Mouse (Mus musculus): ENCODE data around the gene Cep19. TPM values are rescaled to one million over a fixed set of nuclear protein-coding genes. Genes with fewer than 3 reads are reported as not detected.
"Not testable (repeated sequence)": the region's sequence is repeated elsewhere in the genome, so short reads cannot be mapped to it uniquely, and the experiment has no call there.

Gene Cep19
- polyA plus RNA-seq, 2 experiments, result 15.6 to 28.4 TPM

- H3K36me3 ChIP-seq (ENCODE audit: control insufficient read depth, insufficient read depth, low read length), result no peaks in the 10 kb centered on the region
- no peak overlapping the region for H3K4me2 ChIP-seq (replicated peaks; ENCODE audit: low read depth, low read length, severe bottlenecking)
- H3K27ac ChIP-seq (replicated peaks; ENCODE audit: low read depth, low read length), result no peak overlapping the region
- DNase-seq (ENCODE audit: low spot score) (no peak), ATAC-seq (ENCODE audit: low FRiP score, low read depth) (no peak)
- H3K9ac ChIP-seq (ENCODE audit: low read depth, low read length, severe bottlenecking), result no peak overlapping the region
- H3K4me3 ChIP-seq (replicated peaks; ENCODE audit: low read length), result no peak overlapping the region
- no peaks in the 10 kb centered on the region for H3K9me3 ChIP-seq (ENCODE audit: control insufficient read depth, low read length)
- no peaks in the 10 kb centered on the region for H3K27me3 ChIP-seq (ENCODE audit: control insufficient read depth, insufficient read depth, low read length)
- no peaks in the 10 kb centered on the region for H3K4me1 ChIP-seq (ENCODE audit: control insufficient read depth, insufficient read depth, low read length)
- WGBS, result 80% methylated on average over 1 of the region's 1 CpGs
- no peak for TF ChIP-seq POLR2A (IDR thresholded peaks at IDR 0.05; ENCODE audit: borderline replicate concordance, extremely low read depth, insufficient read depth, insufficient read length)
Observed at GRCm38 (mm10) chr16:32066899-32067298, 32.7 kb upstream of the Cep19 start.

GRCm38 (mm10) chr16:32068389-32069300 lies 31.0 kb upstream of the Cep19 start:
- Histone ChIP-seq H3K4me2 (replicated peaks; ENCODE audit: low read depth, low read length, severe bottlenecking) (no peak overlapping the region), H3K9me3 (ENCODE audit: control insufficient read depth, low read length) (no peaks in the 10 kb centered on the region), H3K9ac (ENCODE audit: low read depth, low read length, severe bottlenecking) (no peak overlapping the region), H3K4me3 (replicated peaks; ENCODE audit: low read length) (no peak overlapping the region), H3K4me1 (ENCODE audit: control insufficient read depth, insufficient read depth, low read length) (no peaks in the 10 kb centered on the region), H3K27me3 (ENCODE audit: control insufficient read depth, insufficient read depth, low read length) (no peaks in the 10 kb centered on the region), H3K36me3 (ENCODE audit: control insufficient read depth, insufficient read depth, low read length) (no peaks in the 10 kb centered on the region; the same call in 1 of the 2 replicates), H3K27ac (replicated peaks; ENCODE audit: low read depth, low read length) (no peak overlapping the region)
- no peak for DNase-seq (ENCODE audit: low spot score)
- no peak for ATAC-seq (ENCODE audit: low FRiP score, low read depth)
- 82% methylated on average over 12 of the region's 12 CpGs for WGBS
- TF ChIP-seq POLR2A (IDR thresholded peaks at IDR 0.05; ENCODE audit: borderline replicate concordance, extremely low read depth, insufficient read depth, insufficient read length), result no peak

GRCm38 (mm10) chr16:32070070-32070469 lies 29.5 kb upstream of the Cep19 start:
- not testable (repeated sequence) for H3K27ac ChIP-seq (replicated peaks; ENCODE audit: low read depth, low read length); ATAC-seq (ENCODE audit: low FRiP score, low read depth); DNase-seq (ENCODE audit: low spot score); H3K27me3 ChIP-seq (ENCODE audit: control insufficient read depth, insufficient read depth, low read length); H3K4me2 ChIP-seq (replicated peaks; ENCODE audit: low read depth, low read length, severe bottlenecking); H3K4me1 ChIP-seq (ENCODE audit: control insufficient read depth, insufficient read depth, low read length); H3K36me3 ChIP-seq (ENCODE audit: control insufficient read depth, insufficient read depth, low read length); H3K9me3 ChIP-seq (ENCODE audit: control insufficient read depth, low read length); H3K9ac ChIP-seq (ENCODE audit: low read depth, low read length, severe bottlenecking); H3K4me3 ChIP-seq (replicated peaks; ENCODE audit: low read length)
- 53% methylated on average over 4 of the region's 4 CpGs for WGBS

GRCm38 (mm10) chr16:32075762-32076161 lies 23.8 kb upstream of the Cep19 start:
- H3K9ac ChIP-seq (ENCODE audit: low read depth, low read length, severe bottlenecking), result no peak overlapping the region
- WGBS, result 42% methylated on average over 1 of the region's 1 CpGs
- ATAC-seq (ENCODE audit: low FRiP score, low read depth), result no peak
- no peak for TF ChIP-seq POLR2A (IDR thresholded peaks at IDR 0.05; ENCODE audit: borderline replicate concordance, extremely low read depth, insufficient read depth, insufficient read length)
- no peaks in the 10 kb centered on the region for H3K27me3 ChIP-seq (ENCODE audit: control insufficient read depth, insufficient read depth, low read length)
- H3K9me3 ChIP-seq (ENCODE audit: control insufficient read depth, low read length), result no peaks in the 10 kb centered on the region
- H3K36me3 ChIP-seq (ENCODE audit: control insufficient read depth, insufficient read depth, low read length), result no peaks in the 10 kb centered on the region; the same call in 1 of the 2 replicates
- no peak overlapping the region for H3K27ac ChIP-seq (replicated peaks; ENCODE audit: low read depth, low read length)
- peaks cover 19% of the 10 kb centered on the region for H3K4me1 ChIP-seq (ENCODE audit: control insufficient read depth, insufficient read depth, low read length)
- DNase-seq (ENCODE audit: low spot score), result no peak
- H3K4me3 ChIP-seq (replicated peaks; ENCODE audit: low read length), result no peak overlapping the region
- H3K4me2 ChIP-seq (replicated peaks; ENCODE audit: low read depth, low read length, severe bottlenecking), result no peak overlapping the region

- no peak overlapping the region for H3K9ac ChIP-seq (ENCODE audit: low read depth, low read length, severe bottlenecking)
- no peak for DNase-seq (ENCODE audit: low spot score)
- H3K4me3 ChIP-seq (replicated peaks; ENCODE audit: low read length), result no peak overlapping the region
- H3K36me3 ChIP-seq (ENCODE audit: control insufficient read depth, insufficient read depth, low read length), result no peaks in the 10 kb centered on the region; the same call in 1 of the 2 replicates
- 54% methylated on average over 3 of the region's 3 CpGs for WGBS
- peaks cover 19% of the 10 kb centered on the region for H3K4me1 ChIP-seq (ENCODE audit: control insufficient read depth, insufficient read depth, low read length)
- H3K4me2 ChIP-seq (replicated peaks; ENCODE audit: low read depth, low read length, severe bottlenecking), result no peak overlapping the region
- H3K27me3 ChIP-seq (ENCODE audit: control insufficient read depth, insufficient read depth, low read length), result no peaks in the 10 kb centered on the region
- H3K9me3 ChIP-seq (ENCODE audit: control insufficient read depth, low read length), result no peaks in the 10 kb centered on the region
- no peak overlapping the region for H3K27ac ChIP-seq (replicated peaks; ENCODE audit: low read depth, low read length)
- TF ChIP-seq POLR2A (IDR thresholded peaks at IDR 0.05; ENCODE audit: borderline replicate concordance, extremely low read depth, insufficient read depth, insufficient read length), result no peak
- no peak for ATAC-seq (ENCODE audit: low FRiP score, low read depth)
Observed at GRCm38 (mm10) chr16:32076406-32076805, 23.2 kb upstream of the Cep19 start.
